ENCODE assay signal across 8 mouse cellular contexts in the genomic region with DNA sequence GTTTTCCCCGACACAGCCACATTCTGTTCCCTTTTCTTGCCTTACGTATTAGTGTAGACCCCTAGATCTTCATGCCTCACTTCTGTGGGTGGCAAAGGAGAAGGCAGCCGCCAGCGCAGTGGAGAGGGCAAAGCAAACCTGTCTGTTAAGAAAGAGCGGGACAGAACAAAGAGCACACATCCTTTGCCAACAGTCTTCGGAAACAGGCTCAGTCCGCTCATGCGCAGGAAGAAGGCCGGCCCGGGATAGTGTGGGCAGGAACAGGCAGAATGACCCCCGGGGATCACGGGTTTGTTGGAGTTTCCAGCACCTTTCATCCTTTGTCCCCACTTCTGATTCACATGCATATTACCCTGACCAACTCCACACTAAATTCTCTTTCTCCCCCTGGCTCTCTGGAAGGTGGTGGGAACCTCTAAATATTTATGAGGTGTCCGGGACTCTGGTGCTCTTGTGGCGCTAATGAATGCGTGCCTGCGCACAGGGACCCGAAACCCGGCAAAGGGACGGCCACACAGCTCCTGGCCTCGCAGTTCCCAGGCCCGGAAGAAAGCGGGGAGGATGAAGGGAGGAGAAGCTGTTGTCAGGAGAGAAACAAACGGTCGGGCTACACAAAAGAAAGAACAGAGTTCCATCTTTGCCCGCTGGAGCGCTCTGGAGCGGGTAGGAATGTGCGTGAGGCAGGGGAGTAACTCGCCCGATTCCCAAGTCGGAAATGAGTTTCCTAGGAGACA. TPM values are rescaled to one million over a fixed set of nuclear protein-coding genes. Genes with fewer than 3 reads are reported as not detected.
DNase-seq lines count a peak whose midpoint lies in the region; ATAC-seq and TF ChIP-seq lines count a peak whose summit lies in the region.

No protein-coding gene starts in this region.

- H3K4me2 ChIP-seq in embryonic facial prominence, embryonic 11.5 days (ENCODE audit: low read depth, low read length), result peak overlapping the region; percentile 71
- peak overlapping the region; percentile 64 for H3K4me2 ChIP-seq in intestine, embryonic 16.5 days (ENCODE audit: low read depth, low read length)

- no peaks in the 10 kb centered on the region for H3K9me3 ChIP-seq in embryonic facial prominence, embryonic 11.5 days (replicated peaks; ENCODE audit: control insufficient read depth, low read length)
- H3K9me3 ChIP-seq in intestine, embryonic 16.5 days (ENCODE audit: control insufficient read depth, low read length), result no peaks in the 10 kb centered on the region

- H3K27ac ChIP-seq in embryonic facial prominence, embryonic 11.5 days (replicated peaks; ENCODE audit: low read depth, low read length), result peak overlapping the region; percentile 72
- peak overlapping the region; percentile 51; the same call in 1 of the 2 replicates for H3K27ac ChIP-seq in intestine, embryonic 16.5 days (ENCODE audit: low read length)
- peak overlapping the region; percentile 56 for H3K27ac ChIP-seq in macrophage

- TF ChIP-seq POLR2A in brain, embryonic 14.5 days (IDR thresholded peaks at IDR 0.05; ENCODE audit: borderline replicate concordance, extremely low read depth, insufficient read depth, insufficient read length, poor library complexity, severe bottlenecking), result peak; percentile 31; the same call in 1 of the 2 replicates

- H3K36me3 ChIP-seq in embryonic facial prominence, embryonic 11.5 days (replicated peaks; ENCODE audit: control insufficient read depth, insufficient read depth, low read depth, low read length), result no peaks in the 10 kb centered on the region
- H3K36me3 ChIP-seq in intestine, embryonic 16.5 days (ENCODE audit: control insufficient read depth, insufficient read depth, low read length), result no peaks in the 10 kb centered on the region
- H3K36me3 ChIP-seq in macrophage (ENCODE audit: inconsistent target), result no peaks in the 10 kb centered on the region

- peak; percentile 47; the same call in 1 of the 2 replicates for TF ChIP-seq CTCF in brain, embryonic 14.5 days (IDR thresholded peaks at IDR 0.05; ENCODE audit: borderline replicate concordance, extremely low read depth, insufficient read depth, insufficient read length)

- intact Hi-C loops in left cerebral cortex, postnatal 14 days (cut with DNase I), result loop anchor here (5.0 to 10.0 kb wide), 2 partner anchors 57 to 410 kb away; no protein-coding TSS in a partner anchor

- H3K79me2 ChIP-seq in macrophage (ENCODE audit: inconsistent target), result no peaks in the 10 kb centered on the region

- H3K9ac ChIP-seq in embryonic facial prominence, embryonic 11.5 days (replicated peaks; ENCODE audit: low read length), result peak overlapping the region; percentile 86
- peak overlapping the region; percentile 60 for H3K9ac ChIP-seq in intestine, embryonic 16.5 days (ENCODE audit: low read depth, low read length)

- DNase-seq in brain, embryonic 14.5 days (ENCODE audit: low read depth), result peak; percentile 98
- DNase-seq in embryonic facial prominence, embryonic 11.5 days (ENCODE audit: low spot score), result peak; percentile 86
- DNase-seq in heart, adult 11 months, result peak; percentile 98
- DNase-seq in left cerebral cortex, postnatal 14 days (ENCODE audit: low spot score in 2 of 2), result peak; percentile 73 to 74
- DNase-seq in right cerebral cortex, postnatal 25 days, result peak; percentile 73
- no peak for DNase-seq in spleen, adult 18-20 months

- no peaks in the 10 kb centered on the region for H3K4me1 ChIP-seq in embryonic facial prominence, embryonic 11.5 days (ENCODE audit: control insufficient read depth, insufficient read depth, low read length)
- no peaks in the 10 kb centered on the region for H3K4me1 ChIP-seq in intestine, embryonic 16.5 days (ENCODE audit: control insufficient read depth, insufficient read depth, low read length)

- no peaks in the 10 kb centered on the region for H3K27me3 ChIP-seq in embryonic facial prominence, embryonic 11.5 days (ENCODE audit: control insufficient read depth, insufficient read depth, low read length)
- H3K27me3 ChIP-seq in intestine, embryonic 16.5 days (replicated peaks; ENCODE audit: control insufficient read depth, insufficient read depth, low read length), result 0 out of 2 replicates have a peak, but pooled peaks cover 7% of the 10 kb centered on the region

- ATAC-seq in embryonic facial prominence, embryonic 11.5 days (replicated peaks; ENCODE audit: insufficient number of reproducible peaks, low FRiP score, low TSS enrichment, low read depth), result peak; percentile 91
- ATAC-seq in intestine, embryonic 16.5 days, result peak; percentile 87

- H3K4me3 ChIP-seq in embryonic facial prominence, embryonic 11.5 days (ENCODE audit: low read depth, low read length), result peak overlapping the region; percentile 39
- H3K4me3 ChIP-seq in intestine, embryonic 16.5 days (ENCODE audit: low read length), result peak overlapping the region; percentile 47
- H3K4me3 ChIP-seq in macrophage (ENCODE audit: inconsistent target), result peak overlapping the region; percentile 32

- under 1% methylated on average over 31 of the region's 31 CpGs for WGBS in embryonic facial prominence, embryonic 11.5 days
- 2% methylated on average over 31 of the region's 31 CpGs for WGBS in intestine, embryonic 16.5 days
- WGBS in macrophage (ENCODE audit: missing documents), result 5% methylated on average over 31 of the region's 31 CpGs

RNA-seq across cellular contexts. Expression of a gene that starts 15.5 kb away (rescaled TPM):
- 203 and 234 TPM in 2 replicates for polyA plus RNA-seq in brain, embryonic 14.5 days (2012; rRNA removed)
- polyA plus RNA-seq in embryonic facial prominence, embryonic 11.5 days (2014; fragmentation: Nextera tagmentation; extraction: Ambion mirVana), result 39.2 and 47.6 TPM in 2 replicates
- 8.4 and 9.3 TPM in 2 replicates for polyA plus RNA-seq in intestine, embryonic 16.5 days (2015; fragmentation: Nextera tagmentation; extraction: Ambion mirVana)
- total RNA-seq in left cerebral cortex, postnatal 14 days (2021), result 100 to 1,000 TPM; 339 to 352 TPM
- total RNA-seq in macrophage (2018; cell fraction: chromatin; rRNA removed), result 100 to 1,000 TPM in 24 of 26 experiments, 10 to 100 TPM in 2; 75.0 to 266 (median 162) TPM
- total RNA-seq in macrophage (2018; cell fraction: cytosol; rRNA removed), result 100 to 1,000 TPM; 125 to 281 (median 187) TPM
- total RNA-seq in macrophage (2018; cell fraction: nucleus; rRNA removed), result 100 to 1,000 TPM; 133 to 383 (median 214) TPM
- polyA plus RNA-seq in macrophage (2018), result 115 to 166 TPM (median 122 TPM) in 3 replicates

Comparison
In these comparisons a context has a peak if more than half of its experiments do, and no peak if none do; other contexts are left out.
1. DNase-seq: peak in brain, embryonic 14.5 days (single experiment), embryonic facial prominence, embryonic 11.5 days (single experiment), heart, adult 11 months (single experiment), left cerebral cortex, postnatal 14 days (2 of 2) and right cerebral cortex, postnatal 25 days (single experiment); none in spleen, adult 18-20 months (0 of 2).
2. Peak in every context shown above with its lines, with median percentiles within 50 percentile points of each other: H3K27ac ChIP-seq and H3K4me3 ChIP-seq.